Mouse (Mus musculus) bone marrow, adult 2 months (tissue): ENCODE results near the gene Degs1.

Experiments
- CTCF ChIP-seq: fragments of 200-500 bp; IDR thresholded peaks from 2 replicates; pipeline ENCODE4 v1.5.1; 2011; ENCODE audit warnings: low read length, control low read depth; ENCODE audit not compliant: control insufficient read depth, insufficient read depth
- POLR2A ChIP-seq: fragments of 200-500 bp; IDR thresholded peaks from 2 replicates; pipeline ENCODE4 v1.6.1; 2011; ENCODE audit warnings: low read depth, mild to moderate bottlenecking, control low read depth, low read length, borderline replicate concordance; ENCODE audit not compliant: control insufficient read depth

DNA sequence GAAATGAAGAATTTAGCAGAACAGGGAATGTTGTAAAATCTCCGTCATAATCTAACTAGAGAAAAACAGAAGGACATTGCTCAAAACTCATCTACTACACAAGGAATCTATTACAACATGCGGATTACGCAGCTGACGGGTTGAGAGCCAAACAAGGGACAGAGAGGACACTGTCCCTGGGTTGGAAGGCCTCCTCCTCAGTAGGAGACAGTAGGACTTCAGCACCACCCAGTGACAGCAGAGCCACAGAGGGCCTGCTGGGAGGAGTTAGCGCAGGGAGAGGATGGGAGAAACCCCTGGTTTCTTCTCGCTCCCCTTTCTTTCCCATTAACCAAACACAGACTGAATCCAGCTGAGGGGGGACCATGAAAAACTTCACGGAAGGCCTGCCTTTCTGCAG, 5.2 kb upstream of the Degs1 start:
- peak; percentile 67 for TF ChIP-seq CTCF
- no peak for TF ChIP-seq POLR2A
